Mouse (Mus musculus): ENCODE results near the gene Plcl2. TPM values are rescaled to one million over a fixed set of nuclear protein-coding genes. Genes with fewer than 3 reads are reported as not detected.

Gene Plcl2
- polyA plus RNA-seq, 1 experiment from 2014 or later = not detected

- ChIA-PET CTCF (no interaction called here), POLR2A (no interaction called here)
- in situ Hi-C loops (cut with MboI; ENCODE audit: low pct_unique_long_range_greater_than_20kb) = no loop called here
Observed at GRCm38 (mm10) chr17:50487058-50487618, 22.1 kb upstream of the Plcl2 start.

DNA sequence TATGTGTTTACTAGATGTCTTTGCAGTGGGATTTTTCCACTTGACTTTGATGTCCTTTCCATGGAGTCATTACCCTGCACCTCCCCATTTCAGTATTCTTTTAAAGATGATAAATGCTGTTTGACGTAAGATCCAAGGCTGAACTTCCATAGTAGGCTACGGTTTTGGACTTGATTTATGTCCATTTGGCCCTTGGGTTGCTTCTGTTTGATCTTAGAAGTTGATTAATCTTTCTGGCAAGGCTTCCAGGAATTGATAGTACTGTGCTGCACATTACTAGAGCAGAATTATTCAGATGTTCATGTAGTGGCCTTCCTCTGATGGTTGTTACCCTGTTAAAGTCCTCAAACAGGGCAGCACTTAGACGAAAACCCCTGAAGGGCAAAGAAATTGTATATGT lies 21.5 kb upstream of the Plcl2 start:
- in situ Hi-C loops (cut with MboI; ENCODE audit: low pct_unique_long_range_greater_than_20kb) = no loop called here
- DNase-seq (ENCODE audit: low read depth, low spot score) (no peak), ATAC-seq (no peak)
- CTCF ChIA-PET = no interaction called here
- peaks cover 13% of the 10 kb centered on the region for H3K27me3 ChIP-seq
- TF ChIP-seq CTCF (IDR thresholded peaks at IDR 0.05) = no peak
- POLR2A ChIA-PET = no interaction called here

More at GRCm38 (mm10) chr17:50487058-50487618, 22.1 kb upstream of the Plcl2 start:
- ATAC-seq (no peak), DNase-seq (ENCODE audit: low read depth, low spot score) (no peak)
- TF ChIP-seq CTCF (IDR thresholded peaks at IDR 0.05) = no peak
- H3K27me3 ChIP-seq = peaks cover 7% of the 10 kb centered on the region

DNA sequence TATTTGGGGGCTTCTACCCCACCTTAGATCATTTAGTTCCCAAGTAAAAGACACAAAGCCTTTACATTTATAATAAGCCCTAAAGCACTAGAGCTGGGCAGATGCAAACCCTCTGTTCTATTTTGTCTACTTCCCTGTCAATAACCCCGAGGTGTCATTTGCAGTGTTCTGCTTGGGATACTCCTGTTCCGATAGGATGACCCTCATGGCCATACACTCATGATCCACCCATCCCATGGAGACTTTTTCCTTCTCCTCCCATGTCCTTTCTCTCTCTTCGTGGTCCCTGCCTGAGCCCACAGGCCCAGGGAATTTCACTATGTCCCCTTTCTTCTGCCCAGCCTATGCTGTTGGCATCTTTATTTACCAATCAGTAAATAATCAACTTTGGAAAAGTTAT lies 20.8 kb upstream of the Plcl2 start:
- CTCF ChIA-PET = no interaction called here
- POLR2A ChIA-PET = no interaction called here
- DNase-seq (ENCODE audit: low read depth, low spot score) (no peak), ATAC-seq (no peak)
- no peak for TF ChIP-seq CTCF (IDR thresholded peaks at IDR 0.05)
- in situ Hi-C loops (cut with MboI; ENCODE audit: low pct_unique_long_range_greater_than_20kb) = no loop called here
- H3K27me3 ChIP-seq = peaks cover 15% of the 10 kb centered on the region

GRCm38 (mm10) chr17:50488895-50489294 lies 20.3 kb upstream of the Plcl2 start:
- peaks cover 15% of the 10 kb centered on the region for H3K27me3 ChIP-seq
- POLR2A ChIA-PET = no interaction called here
- in situ Hi-C loops (cut with MboI; ENCODE audit: low pct_unique_long_range_greater_than_20kb) = no loop called here
- ATAC-seq (no peak), DNase-seq (ENCODE audit: low read depth, low spot score) (no peak)
- CTCF ChIA-PET = no interaction called here
- TF ChIP-seq CTCF (IDR thresholded peaks at IDR 0.05) = no peak

DNA sequence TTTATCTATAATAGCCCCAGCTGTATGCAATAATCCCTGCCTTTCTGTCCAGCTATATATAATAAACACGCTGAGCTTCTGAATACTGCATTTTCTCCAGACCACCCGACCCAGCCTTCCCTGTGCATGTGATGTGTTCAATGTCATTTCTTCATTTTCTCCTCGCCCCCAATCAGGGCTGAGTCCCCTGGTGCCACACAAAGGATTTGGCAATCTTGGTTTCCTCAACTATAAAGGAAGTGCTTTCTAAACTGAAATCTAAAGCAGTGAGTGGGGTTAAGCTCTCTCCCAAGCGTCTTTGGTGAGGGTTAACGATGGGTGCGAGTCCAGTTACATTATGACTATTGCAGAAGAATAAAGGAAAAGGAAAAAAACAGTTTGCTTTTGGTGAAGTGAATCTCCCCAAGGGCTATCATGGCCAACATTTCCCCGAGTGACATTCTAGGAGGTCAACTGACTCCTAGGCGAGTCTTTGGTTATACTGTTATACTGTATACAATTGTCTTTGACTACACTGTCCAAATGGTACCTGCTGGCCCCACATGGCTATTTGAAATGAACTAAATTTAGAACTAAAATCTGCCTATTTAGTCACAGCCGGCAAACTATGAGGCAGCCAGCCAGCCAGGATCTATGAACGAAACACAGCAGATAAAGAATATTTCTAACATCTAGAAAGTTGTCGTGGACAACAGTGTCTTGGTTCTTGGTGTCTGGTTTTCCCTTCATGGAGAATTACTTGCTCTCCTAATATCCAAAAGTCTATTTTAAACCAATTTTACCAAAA lies 18.4 kb upstream of the Plcl2 start:
- in situ Hi-C loops (cut with MboI; ENCODE audit: low pct_unique_long_range_greater_than_20kb) = no loop called here
- ChIA-PET CTCF (no interaction called here), POLR2A (no interaction called here)
- TF ChIP-seq CTCF (IDR thresholded peaks at IDR 0.05) = no peak
- DNase-seq (ENCODE audit: low read depth, low spot score) (no peak), ATAC-seq (no peak)
- peaks cover 15% of the 10 kb centered on the region for H3K27me3 ChIP-seq

DNA sequence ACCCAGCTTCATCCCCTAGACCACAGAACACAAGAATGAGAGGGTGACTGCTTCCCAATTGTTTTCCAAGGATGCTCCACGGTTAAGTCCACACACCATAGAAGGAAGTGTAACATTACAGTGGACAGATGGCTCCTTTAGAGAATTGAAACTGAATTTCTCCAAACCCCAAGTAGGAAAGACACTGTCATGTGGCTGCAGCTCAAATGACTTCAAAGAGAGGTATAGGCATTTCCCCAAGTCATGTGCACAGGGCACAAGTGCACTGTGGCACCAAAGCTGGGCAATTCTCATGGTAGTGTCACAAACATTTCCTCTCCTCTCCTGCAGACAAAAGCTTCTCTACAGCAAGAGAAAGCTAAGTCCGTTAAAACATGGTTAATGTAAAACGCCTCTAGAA lies 17.7 kb upstream of the Plcl2 start:
- POLR2A ChIA-PET = no interaction called here

DNA sequence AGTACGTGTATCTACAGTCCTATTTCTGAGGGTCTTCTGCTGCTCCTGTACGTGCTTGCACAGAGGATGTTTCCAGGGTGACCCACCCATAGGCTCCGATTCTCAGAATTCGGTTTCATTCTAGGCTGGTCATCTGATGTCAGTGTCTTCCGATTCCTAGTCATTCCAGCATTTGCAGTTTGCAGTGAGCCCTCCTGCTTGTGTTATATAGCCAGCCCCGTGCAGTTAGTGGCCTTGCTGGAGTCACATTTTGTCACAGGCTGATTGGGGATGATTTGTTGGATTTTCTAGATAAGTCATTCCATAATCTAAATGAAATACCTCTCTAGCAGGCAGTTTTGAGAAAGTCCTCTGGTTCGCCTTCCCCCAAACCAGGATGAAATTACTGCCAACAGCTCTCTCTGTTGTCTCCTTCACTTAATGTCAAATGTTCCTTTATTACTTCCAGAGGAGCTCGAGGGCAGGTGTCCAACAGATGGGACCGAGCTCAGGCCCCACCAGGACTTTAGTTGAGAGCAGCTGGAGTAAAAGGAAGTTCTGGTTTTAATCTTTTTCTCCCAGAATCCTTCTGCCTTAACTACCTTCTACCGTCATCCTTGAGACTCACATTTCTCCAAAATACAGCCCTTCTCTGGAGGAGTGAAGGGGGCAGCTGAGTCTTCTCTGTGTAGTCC lies 13.8 kb upstream of the Plcl2 start:
- H3K27me3 ChIP-seq = peaks cover 27% of the 10 kb centered on the region
- ATAC-seq (no peak), DNase-seq (ENCODE audit: low read depth, low spot score) (no peak)
- POLR2A ChIA-PET = no interaction called here
- TF ChIP-seq CTCF (IDR thresholded peaks at IDR 0.05) = no peak
- in situ Hi-C loops (cut with MboI; ENCODE audit: low pct_unique_long_range_greater_than_20kb) = no loop called here
- CTCF ChIA-PET = no interaction called here

More for the DNA sequence above, 17.7 kb upstream of the Plcl2 start:
- no peak for DNase-seq (ENCODE audit: low read depth, low spot score)
- no peak for TF ChIP-seq CTCF (IDR thresholded peaks at IDR 0.05)
- ATAC-seq = no peak
- peaks cover 15% of the 10 kb centered on the region for H3K27me3 ChIP-seq
- in situ Hi-C loops (cut with MboI; ENCODE audit: low pct_unique_long_range_greater_than_20kb) = no loop called here
- CTCF ChIA-PET = no interaction called here

- no peak for TF ChIP-seq CTCF (IDR thresholded peaks at IDR 0.05)
- ATAC-seq (no peak), DNase-seq (ENCODE audit: low read depth, low spot score) (no peak)
- ChIA-PET CTCF (interaction anchor here (1.1 kb wide), 1 partner anchor 9 kb away, joined by 3 read pairs; no protein-coding TSS in a partner anchor), POLR2A (no interaction called here)
- peaks cover 17% of the 10 kb centered on the region for H3K27me3 ChIP-seq
- in situ Hi-C loops (cut with MboI; ENCODE audit: low pct_unique_long_range_greater_than_20kb) = no loop called here
Observed at GRCm38 (mm10) chr17:50498062-50498697, 11.0 kb upstream of the Plcl2 start.

- DNase-seq (ENCODE audit: low read depth, low spot score) = no peak
- no peak for TF ChIP-seq CTCF (IDR thresholded peaks at IDR 0.05)
- POLR2A ChIA-PET = no interaction called here
- H3K27me3 ChIP-seq = peaks cover 17% of the 10 kb centered on the region
- no peak for ATAC-seq
- in situ Hi-C loops (cut with MboI; ENCODE audit: low pct_unique_long_range_greater_than_20kb) = no loop called here
- CTCF ChIA-PET = interaction anchor here (1.1 kb wide), 1 partner anchor 8 kb away, joined by 3 read pairs; no protein-coding TSS in a partner anchor
Observed at GRCm38 (mm10) chr17:50499091-50499790, 10.0 kb upstream of the Plcl2 start.

DNA sequence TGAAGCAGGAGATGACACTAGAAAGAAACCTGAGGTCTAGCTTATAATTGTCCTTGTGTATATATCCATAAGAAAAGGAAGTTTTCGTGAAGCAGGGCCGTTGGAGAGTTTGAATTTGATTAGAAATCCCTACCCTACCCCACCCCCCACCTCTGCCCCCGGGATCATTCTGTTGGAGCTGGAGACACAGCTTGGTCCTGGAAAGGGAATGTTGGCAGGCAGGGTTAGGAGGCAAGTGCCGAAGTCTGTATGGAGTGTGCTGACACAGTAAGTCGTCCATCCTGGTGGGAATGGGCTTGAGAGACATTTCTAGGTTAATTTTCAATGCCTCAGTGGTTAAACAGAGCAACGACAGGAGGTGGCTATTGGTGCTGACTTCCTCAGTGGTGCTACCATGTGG lies 8.4 kb upstream of the Plcl2 start:
- DNase-seq (ENCODE audit: low read depth, low spot score) (no peak), ATAC-seq (no peak)
- H3K27me3 ChIP-seq = peaks cover 17% of the 10 kb centered on the region
- no peak for TF ChIP-seq CTCF (IDR thresholded peaks at IDR 0.05)
- ChIA-PET CTCF (no interaction called here), POLR2A (no interaction called here)
- in situ Hi-C loops (cut with MboI; ENCODE audit: low pct_unique_long_range_greater_than_20kb) = no loop called here

Measured in Patski (cell line).